Mouse (Mus musculus) neural tube, embryonic 15.5 days (tissue): ENCODE data around the gene Gm10842. TPM values are rescaled to one million over a fixed set of nuclear protein-coding genes. Genes with fewer than 3 reads are reported as not detected.

ENCODE experiments used
- ATAC-seq: fragments of 200-750 bp; cut with Nextera tagmentation; 2 replicates; pipeline ENCODE4 v1.8.0; 2017; ENCODE audit warnings: mild to moderate bottlenecking, moderate TSS enrichment, moderate library complexity; ENCODE audit not compliant: low FRiP score
- H3K27ac ChIP-seq: fragments of 300-500 bp; sonication (generic); replicated peaks from 2 replicates; pipeline ENCODE4 v1.5.1; 2015; ENCODE audit warnings: mild to moderate bottlenecking, inconsistent platforms
- H3K27me3 ChIP-seq: fragments of 300-500 bp; sonication (generic); replicated peaks from 2 replicates; pipeline ENCODE4 v1.6.1; 2015; ENCODE audit warnings: inconsistent platforms
- H3K36me3 ChIP-seq: fragments of 300-500 bp; sonication (generic); 2 replicates; pipeline ENCODE4 v1.6.1; 2015; ENCODE audit warnings: inconsistent platforms
- H3K4me1 ChIP-seq: fragments of 300-500 bp; sonication (generic); 2 replicates; pipeline ENCODE4 v1.6.1; 2015; ENCODE audit warnings: inconsistent platforms
- H3K4me2 ChIP-seq: fragments of 300-500 bp; sonication (generic); 2 replicates; pipeline ENCODE4 v1.6.1; 2015; ENCODE audit warnings: inconsistent platforms, mild to moderate bottlenecking, moderate library complexity
- H3K4me3 ChIP-seq: fragments of 300-500 bp; sonication (generic); replicated peaks from 2 replicates; pipeline ENCODE4 v1.5.1; 2015; ENCODE audit warnings: mild to moderate bottlenecking, inconsistent platforms
- H3K9ac ChIP-seq: fragments of 300-500 bp; sonication (generic); replicated peaks from 2 replicates; pipeline ENCODE4 v1.6.1; 2015; ENCODE audit warnings: mild to moderate bottlenecking, inconsistent platforms
- H3K9me3 ChIP-seq: fragments of 300-500 bp; sonication (generic); replicated peaks from 2 replicates; pipeline ENCODE4 v1.6.1; 2016; ENCODE audit warnings: inconsistent platforms
- WGBS: fragments of 180-500 bp; shearing (Covaris S2); methylation state at CpG from one replicate; pipeline ENCODE4 v1.1.7; 2015; ENCODE audit warnings: mixed read lengths; 5-methylcytosine and 5-hydroxymethylcytosine counted together
- polyA plus RNA-seq: library from polyadenylated mRNA; unstranded; fragments of >200 nt; fragmentation: Nextera tagmentation; extraction: Ambion mirVana; gene quantifications from 2 replicates; pipeline ENCODE4 v1.2.1, GENCODE M21; 2015

The Gm10842 gene
- polyA plus RNA-seq, 1 experiment from 2014 or later: not detected

DNA sequence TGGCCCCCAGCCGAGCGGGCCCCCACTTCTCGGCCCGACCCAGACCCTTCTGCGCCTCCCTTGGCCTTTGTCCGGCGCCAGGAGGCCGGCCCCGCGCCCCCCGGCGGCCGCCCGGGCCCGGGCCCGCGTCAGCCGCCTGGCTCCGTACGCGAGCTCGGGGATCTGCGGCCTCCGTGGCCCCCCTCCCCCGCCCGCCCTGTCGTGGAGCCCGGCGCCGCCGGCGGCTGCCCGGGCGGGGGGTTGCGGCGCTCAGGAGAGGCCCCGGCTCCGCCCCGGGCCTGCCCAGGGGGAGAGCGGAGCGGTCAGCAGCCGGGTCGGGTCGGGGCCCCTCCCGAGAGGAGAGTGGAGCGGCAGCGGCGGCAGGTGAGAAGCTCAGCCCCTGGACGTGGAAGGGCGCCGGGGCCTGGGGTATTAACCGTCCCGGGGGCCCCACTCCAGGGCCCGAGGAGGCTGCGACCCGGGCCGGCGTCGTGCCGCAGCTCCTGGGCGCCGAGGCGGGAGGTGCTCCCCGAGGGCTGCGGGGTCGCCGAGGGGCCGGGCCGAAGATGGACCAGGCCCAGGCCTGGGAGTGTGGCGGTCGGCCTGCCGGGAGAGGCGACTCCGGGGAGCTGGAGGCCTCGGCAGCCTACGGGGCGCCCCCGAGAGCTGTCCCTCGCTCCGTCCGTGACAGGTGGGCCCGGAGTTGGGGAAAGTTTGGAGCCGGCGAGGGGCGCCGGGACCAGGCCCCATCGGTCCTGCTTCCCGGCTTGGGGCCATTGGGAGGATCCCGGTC, 35.2 kb downstream of the Gm10842 start:
- 4% methylated on average over 78 of the region's 89 CpGs for WGBS
- H3K4me2 ChIP-seq: peak overlapping the region; percentile 83

GRCm38 (mm10) chr11:105182461-105182855, 35.8 kb downstream of the Gm10842 start:
- H3K4me2 ChIP-seq: peak overlapping the region; percentile 83
- H3K9ac ChIP-seq: peak overlapping the region; percentile 99
- peak overlapping the region; percentile 91 for H3K4me3 ChIP-seq
- 7% methylated on average over 4 of the region's 4 CpGs for WGBS
- no peak for ATAC-seq
- H3K27ac ChIP-seq: peak overlapping the region; percentile 93
- H3K27me3 ChIP-seq: no peaks in the 10 kb centered on the region
- peaks cover 27% of the 10 kb centered on the region for H3K4me1 ChIP-seq
- no peaks in the 10 kb centered on the region for H3K9me3 ChIP-seq
- H3K36me3 ChIP-seq: peaks cover 14% of the 10 kb centered on the region

More for the DNA sequence above, 35.2 kb downstream of the Gm10842 start:
- no peaks in the 10 kb centered on the region for H3K27me3 ChIP-seq
- peak overlapping the region; percentile 91 for H3K4me3 ChIP-seq
- ATAC-seq: peak; percentile 71; the same call in 1 of the 2 replicates
- H3K4me1 ChIP-seq: peaks cover 27% of the 10 kb centered on the region
- H3K27ac ChIP-seq: peak overlapping the region; percentile 93
- no peaks in the 10 kb centered on the region for H3K9me3 ChIP-seq
- peak overlapping the region; percentile 99 for H3K9ac ChIP-seq
- H3K36me3 ChIP-seq: peaks cover 14% of the 10 kb centered on the region

- Histone ChIP-seq H3K4me2 (no peak overlapping the region), H3K9ac (no peak overlapping the region), H3K4me1 (peaks cover 20% of the 10 kb centered on the region), H3K9me3 (no peaks in the 10 kb centered on the region), H3K27me3 (no peaks in the 10 kb centered on the region), H3K27ac (no peak overlapping the region), H3K4me3 (no peak overlapping the region), H3K36me3 (peaks cover 12% of the 10 kb centered on the region)
- no peak for ATAC-seq
- 88% methylated on average over 3 of the region's 3 CpGs for WGBS
These were observed 38.0 kb downstream of the Gm10842 start for GRCm38 (mm10) chr11:105184678-105185077.

GRCm38 (mm10) chr11:105192186-105192585, 45.5 kb downstream of the Gm10842 start:
- H3K36me3 ChIP-seq: 0 out of 2 replicates have a peak, but pooled peaks cover 6% of the 10 kb centered on the region
- H3K9ac ChIP-seq: no peak overlapping the region
- WGBS: 93% methylated on average over 3 of the region's 3 CpGs
- H3K27me3 ChIP-seq: no peaks in the 10 kb centered on the region
- H3K4me2 ChIP-seq: no peak overlapping the region
- no peak overlapping the region for H3K4me3 ChIP-seq
- ATAC-seq: no peak
- H3K4me1 ChIP-seq: no peaks in the 10 kb centered on the region
- H3K9me3 ChIP-seq: no peaks in the 10 kb centered on the region
- no peak overlapping the region for H3K27ac ChIP-seq

Other genes starting within 250 kb of the Gm10842 start
- gene Efcab3, start 83.3 kb upstream of the Gm10842 start, polyA plus RNA-seq: 0.55 TPM in 1 of 2 replicates, not detected in the other
- gene Mettl2, start 20.5 kb upstream of the Gm10842 start, polyA plus RNA-seq: 30.0 and 35.1 TPM in 2 replicates
- 18.6 and 20.6 TPM in 2 replicates for gene Tlk2, start 31.9 kb downstream of the Gm10842 start, polyA plus RNA-seq
- gene Mrc2, start 145.8 kb downstream of the Gm10842 start, polyA plus RNA-seq: 5.1 and 6.6 TPM in 2 replicates